Mouse (Mus musculus) kidney, postnatal 0 days (tissue): ENCODE results near the gene Rbm48. TPM values are rescaled to one million over a fixed set of nuclear protein-coding genes. Genes with fewer than 3 reads are reported as not detected.

Experiments
- ATAC-seq: fragments of 200-750 bp; cut with Nextera tagmentation; replicated peaks from 2 replicates; pipeline ENCODE4 v1.8.0; 2017; ENCODE audit warnings: low read depth, moderate number of reproducible peaks, moderate TSS enrichment, moderate library complexity; ENCODE audit not compliant: low FRiP score
- DNase-seq: peaks from one replicate; pipeline ENCODE4 v3.0.0-alpha.2; 2016; ENCODE audit warnings: low spot score
- H3K27ac ChIP-seq: fragments of 300-500 bp; sonication (generic); 2 replicates; pipeline ENCODE4 v1.5.1; 2014; ENCODE audit warnings: mild to moderate bottlenecking
- H3K27me3 ChIP-seq: fragments of 300-500 bp; sonication (generic); 2 replicates; pipeline ENCODE4 v1.6.1; 2014; ENCODE audit warnings: low read length, mixed read lengths; ENCODE audit not compliant: insufficient read depth
- H3K36me3 ChIP-seq: fragments of 300-500 bp; sonication (generic); 2 replicates; pipeline ENCODE4 v1.6.1; 2014; ENCODE audit warnings: low read length, mixed read lengths; ENCODE audit not compliant: insufficient read depth
- H3K4me1 ChIP-seq: fragments of 300-500 bp; sonication (generic); replicated peaks from 2 replicates; pipeline ENCODE4 v1.6.1; 2014; ENCODE audit warnings: antibody characterized with exemption, low read length, mixed read lengths; ENCODE audit not compliant: insufficient read depth
- H3K4me2 ChIP-seq: fragments of 300-500 bp; sonication (generic); 2 replicates; pipeline ENCODE4 v1.6.1; 2014; ENCODE audit warnings: mild to moderate bottlenecking, low read length, moderate library complexity, mixed read lengths
- H3K4me3 ChIP-seq: fragments of 300-500 bp; sonication (generic); replicated peaks from 2 replicates; pipeline ENCODE4 v1.5.1; 2014; ENCODE audit warnings: low read depth, low read length
- H3K9ac ChIP-seq: fragments of 300-500 bp; sonication (generic); 2 replicates; pipeline ENCODE4 v1.6.1; 2014; ENCODE audit warnings: low read depth, low read length
- H3K9me3 ChIP-seq: fragments of 300-500 bp; sonication (generic); replicated peaks from 2 replicates; pipeline ENCODE4 v1.6.1; 2016; ENCODE audit warnings: low read length, inconsistent platforms, mixed read lengths
- CTCF ChIP-seq: IDR thresholded peaks from 2 replicates; pipeline ENCODE4 v1.5.1; 2016; ENCODE audit warnings: antibody characterized with exemption, low read depth, mild to moderate bottlenecking, moderate library complexity
- whole genome bisulfite sequencing: fragments of 180-500 bp; shearing (Covaris S2); extraction: QIAGEN DNeasy Blood & Tissue Kit; methylation state at CpG from one replicate; pipeline ENCODE4 v1.1.7; 2014; 5-methylcytosine and 5-hydroxymethylcytosine counted together
- polyA plus RNA-seq: library from polyadenylated mRNA; unstranded; fragments of >200 nt; fragmentation: Nextera tagmentation; extraction: Ambion mirVana; gene quantifications from 2 replicates; pipeline ENCODE4 v1.2.1, GENCODE M21; 2015

Gene Rbm48
- polyA plus RNA-seq, 1 experiment from 2014 or later = 12.1 TPM

DNA sequence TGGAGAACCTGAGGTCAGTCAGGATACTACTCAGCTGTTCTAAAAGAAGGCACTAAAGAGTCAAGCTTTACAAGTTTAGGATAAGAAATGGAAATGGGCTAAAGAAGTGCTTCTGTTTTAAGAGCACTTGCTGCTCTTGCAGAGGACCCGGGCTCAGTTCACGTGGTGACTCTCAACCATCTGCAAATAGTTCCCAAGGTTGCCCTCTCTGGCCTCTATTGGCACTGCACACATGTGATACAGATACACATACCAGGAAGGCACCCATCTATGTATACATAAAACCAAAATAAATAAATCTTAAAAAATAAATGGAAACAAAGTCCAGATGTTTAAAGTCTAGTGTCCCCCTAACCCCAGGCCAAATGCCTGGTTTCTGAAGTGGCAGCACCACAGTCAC, 21.6 kb downstream of the Rbm48 start:
- Histone ChIP-seq H3K9ac (no peak overlapping the region), H3K4me3 (no peak overlapping the region), H3K36me3 (peaks cover 53% of the 10 kb centered on the region), H3K9me3 (peaks cover 5% of the 10 kb centered on the region; the same call in 1 of the 2 replicates), H3K4me2 (no peak overlapping the region), H3K27me3 (no peaks in the 10 kb centered on the region), H3K4me1 (no peaks in the 10 kb centered on the region), H3K27ac (no peak overlapping the region)
- no peak for TF ChIP-seq CTCF
- 96% methylated on average over 2 of the region's 2 CpGs for WGBS
- DNase-seq = no peak
- no peak for ATAC-seq

DNA sequence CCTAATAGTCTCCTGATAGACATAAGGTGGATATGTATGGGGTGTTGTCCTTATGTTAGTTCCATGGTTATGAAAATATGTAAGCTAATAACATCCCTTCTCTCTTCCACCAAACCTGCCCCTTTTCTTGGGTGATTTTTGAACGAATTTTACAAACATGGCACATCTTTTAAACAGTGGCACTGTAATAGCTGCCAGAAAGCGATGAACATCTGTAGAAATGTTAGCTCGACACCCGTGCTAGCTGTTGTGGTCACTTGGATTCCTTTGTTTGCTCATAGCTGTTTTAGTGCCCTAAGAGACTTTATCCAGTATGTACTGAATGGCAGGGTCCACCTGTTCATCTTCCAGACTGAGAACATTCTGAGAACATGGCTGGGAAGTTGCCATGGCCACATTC, 25.1 kb downstream of the Rbm48 start, which contains the start of gene 1700109H08Rik:
1700109H08Rik (plus strand) TSS at position 301 of the 400 bp plus-strand sequence.
- Histone ChIP-seq H3K36me3 (peaks cover 46% of the 10 kb centered on the region), H3K9me3 (peaks cover 5% of the 10 kb centered on the region; the same call in 1 of the 2 replicates), H3K27me3 (no peaks in the 10 kb centered on the region), H3K4me3 (no peak within 1 kb of the TSS), H3K4me2 (no peak within 1 kb of the TSS), H3K4me1 (no peaks in the 10 kb centered on the region), H3K9ac (no peak within 1 kb of the TSS), H3K27ac (no peak within 1 kb of the TSS)
- DNase-seq (no peak), ATAC-seq (no peak)
- 95% methylated on average over 4 of the region's 4 CpGs for WGBS
- TF ChIP-seq CTCF = no peak

- Histone ChIP-seq H3K4me2 (no peak overlapping the region), H3K4me1 (no peaks in the 10 kb centered on the region), H3K27ac (no peak overlapping the region), H3K9ac (no peak overlapping the region), H3K27me3 (no peaks in the 10 kb centered on the region), H3K9me3 (no peaks in the 10 kb centered on the region), H3K4me3 (no peak overlapping the region), H3K36me3 (peaks cover 23% of the 10 kb centered on the region; the same call in 1 of the 2 replicates)
- ATAC-seq (no peak), DNase-seq (no peak)
- no peak for TF ChIP-seq CTCF
- WGBS = 72% methylated on average over 2 of the region's 2 CpGs
These were observed 42.2 kb downstream of the Rbm48 start for GRCm38 (mm10) chr5:3554198-3554597.

DNA sequence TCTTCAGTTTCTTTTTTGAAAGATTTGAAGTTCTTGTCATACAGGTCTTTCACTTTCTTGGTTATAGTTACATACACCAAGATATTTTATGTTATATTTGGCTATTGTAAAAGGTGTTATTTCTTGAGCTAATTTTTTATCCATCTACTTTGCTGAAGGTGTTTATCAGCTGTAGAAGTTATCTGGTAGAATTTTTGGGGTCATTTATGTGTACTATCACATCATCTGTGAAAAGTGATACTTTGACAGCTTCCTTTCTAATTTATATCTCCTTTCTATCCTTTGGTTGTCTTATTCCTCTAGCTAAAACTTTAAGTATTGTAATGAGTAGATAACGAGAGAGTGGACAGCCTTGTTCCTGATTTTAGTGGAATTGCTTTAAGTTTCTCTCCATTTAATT, 44.9 kb downstream of the Rbm48 start:
- H3K27me3 ChIP-seq = no peaks in the 10 kb centered on the region
- H3K4me1 ChIP-seq = no peaks in the 10 kb centered on the region
- H3K27ac ChIP-seq = no peak overlapping the region
- no peaks in the 10 kb centered on the region for H3K9me3 ChIP-seq
- ATAC-seq (no peak), DNase-seq (no peak)
- no peak overlapping the region for H3K9ac ChIP-seq
- no peak overlapping the region for H3K4me3 ChIP-seq
- peaks cover 13% of the 10 kb centered on the region; the same call in 1 of the 2 replicates for H3K36me3 ChIP-seq
- H3K4me2 ChIP-seq = no peak overlapping the region
- 93% methylated on average over 1 of the region's 1 CpGs for WGBS
- no peak for TF ChIP-seq CTCF

DNA sequence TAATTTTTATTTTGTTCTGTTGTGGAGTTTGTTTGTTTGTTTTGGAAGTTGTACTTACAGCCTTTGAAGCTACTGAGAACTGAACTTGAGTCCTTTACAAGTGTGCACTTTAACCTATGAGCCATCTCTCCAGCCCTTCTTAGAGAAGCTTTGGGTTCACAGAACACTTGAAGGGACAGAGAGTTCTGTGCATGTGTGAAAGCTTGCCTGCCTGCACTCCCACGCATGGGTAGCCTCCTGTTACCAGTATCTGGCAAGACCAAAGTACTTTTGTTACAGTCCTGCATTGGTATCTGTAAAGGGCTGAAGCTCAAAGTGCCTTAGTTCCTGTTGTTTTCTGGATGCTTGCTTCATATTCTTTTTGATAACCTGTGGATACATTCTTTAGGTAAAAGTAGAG, 50.2 kb downstream of the Rbm48 start:
- Histone ChIP-seq H3K9me3 (no peaks in the 10 kb centered on the region), H3K4me3 (no peak overlapping the region), H3K27ac (no peak overlapping the region), H3K9ac (no peak overlapping the region), H3K4me2 (no peak overlapping the region), H3K36me3 (no peaks in the 10 kb centered on the region), H3K4me1 (peaks cover 14% of the 10 kb centered on the region; the same call in 1 of the 2 replicates), H3K27me3 (no peaks in the 10 kb centered on the region)
- ATAC-seq = no peak
- no peak for TF ChIP-seq CTCF
- 59% methylated on average over 1 of the region's 1 CpGs for WGBS
- DNase-seq = peak; percentile 46

DNA sequence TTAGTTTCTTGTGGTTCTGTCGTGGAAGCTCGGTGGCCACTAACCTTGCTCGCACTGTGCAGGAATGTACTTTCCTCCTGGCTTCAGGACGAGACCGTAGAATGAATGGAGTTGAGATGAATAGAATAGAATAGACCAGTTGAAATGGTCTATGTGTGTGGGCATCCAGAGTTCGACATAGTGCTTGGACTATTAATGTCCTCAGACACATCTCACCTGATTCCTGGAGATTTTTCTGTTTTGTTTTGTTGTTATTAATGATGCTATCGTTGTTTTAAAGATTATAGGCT, 52.0 kb downstream of the Rbm48 start:
- Histone ChIP-seq H3K4me2 (peak overlapping the region; percentile 75), H3K9ac (peak overlapping the region; percentile 95), H3K36me3 (no peaks in the 10 kb centered on the region), H3K4me1 (peaks cover 14% of the 10 kb centered on the region; the same call in 1 of the 2 replicates), H3K4me3 (peak overlapping the region; percentile 99), H3K27me3 (no peaks in the 10 kb centered on the region), H3K27ac (no peak overlapping the region), H3K9me3 (no peaks in the 10 kb centered on the region)
- no peak for TF ChIP-seq CTCF
- DNase-seq (peak; percentile 18), ATAC-seq (no peak)
- WGBS = 9% methylated on average over 7 of the region's 7 CpGs
